Mouse (Mus musculus): ENCODE results near the gene Slc25a11. TPM values are rescaled to one million over a fixed set of nuclear protein-coding genes. Genes with fewer than 3 reads are reported as not detected.

The Slc25a11 gene
- polyA plus RNA-seq, 1 experiment from 2014 or later, result 221 TPM

GRCm38 (mm10) chr11:70671333-70672047, 24.2 kb upstream of the Slc25a11 start:
- peaks cover 11% of the 10 kb centered on the region for H3K36me3 ChIP-seq (ENCODE audit: control insufficient read depth, insufficient read depth, low read length)

GRCm38 (mm10) chr11:70670483-70670882, 23.2 kb upstream of the Slc25a11 start:
- Histone ChIP-seq H3K4me3 (ENCODE audit: low read depth, low read length) (peak overlapping the region; percentile 75), H3K27me3 (ENCODE audit: control insufficient read depth, insufficient read depth, low read length) (no peaks in the 10 kb centered on the region), H3K9me3 (replicated peaks; ENCODE audit: control insufficient read depth, low read length) (no peaks in the 10 kb centered on the region), H3K9ac (ENCODE audit: low read depth, low read length) (peak overlapping the region; percentile 89), H3K4me1 (ENCODE audit: control insufficient read depth, insufficient read depth, low read length) (peaks cover 18% of the 10 kb centered on the region), H3K36me3 (ENCODE audit: control insufficient read depth, insufficient read depth, low read length) (peaks cover 14% of the 10 kb centered on the region), H3K4me2 (peak overlapping the region; percentile 91), H3K27ac (ENCODE audit: low read depth, low read length) (peak overlapping the region; percentile 97)
- WGBS (ENCODE audit: insufficient replicate concordance), result 46% methylated on average over 14 of the region's 14 CpGs
- no peak for ATAC-seq (replicated peaks; ENCODE audit: insufficient number of reproducible peaks, low FRiP score, low TSS enrichment)

More at GRCm38 (mm10) chr11:70671333-70672047, 24.2 kb upstream of the Slc25a11 start:
- no peak for ATAC-seq (replicated peaks; ENCODE audit: insufficient number of reproducible peaks, low FRiP score, low TSS enrichment)
- Histone ChIP-seq H3K4me2 (peak overlapping the region; percentile 91; the same call in 1 of the 2 replicates), H3K4me3 (ENCODE audit: low read depth, low read length) (no peak overlapping the region), H3K4me1 (ENCODE audit: control insufficient read depth, insufficient read depth, low read length) (peaks cover 18% of the 10 kb centered on the region), H3K27me3 (ENCODE audit: control insufficient read depth, insufficient read depth, low read length) (no peaks in the 10 kb centered on the region), H3K9ac (ENCODE audit: low read depth, low read length) (0 out of 2 replicates have a peak overlapping the region, but pooled peaks have one; percentile 16), H3K27ac (ENCODE audit: low read depth, low read length) (no peak overlapping the region), H3K9me3 (replicated peaks; ENCODE audit: control insufficient read depth, low read length) (no peaks in the 10 kb centered on the region)
- 74% methylated on average over 16 of the region's 16 CpGs for WGBS (ENCODE audit: insufficient replicate concordance)

DNA sequence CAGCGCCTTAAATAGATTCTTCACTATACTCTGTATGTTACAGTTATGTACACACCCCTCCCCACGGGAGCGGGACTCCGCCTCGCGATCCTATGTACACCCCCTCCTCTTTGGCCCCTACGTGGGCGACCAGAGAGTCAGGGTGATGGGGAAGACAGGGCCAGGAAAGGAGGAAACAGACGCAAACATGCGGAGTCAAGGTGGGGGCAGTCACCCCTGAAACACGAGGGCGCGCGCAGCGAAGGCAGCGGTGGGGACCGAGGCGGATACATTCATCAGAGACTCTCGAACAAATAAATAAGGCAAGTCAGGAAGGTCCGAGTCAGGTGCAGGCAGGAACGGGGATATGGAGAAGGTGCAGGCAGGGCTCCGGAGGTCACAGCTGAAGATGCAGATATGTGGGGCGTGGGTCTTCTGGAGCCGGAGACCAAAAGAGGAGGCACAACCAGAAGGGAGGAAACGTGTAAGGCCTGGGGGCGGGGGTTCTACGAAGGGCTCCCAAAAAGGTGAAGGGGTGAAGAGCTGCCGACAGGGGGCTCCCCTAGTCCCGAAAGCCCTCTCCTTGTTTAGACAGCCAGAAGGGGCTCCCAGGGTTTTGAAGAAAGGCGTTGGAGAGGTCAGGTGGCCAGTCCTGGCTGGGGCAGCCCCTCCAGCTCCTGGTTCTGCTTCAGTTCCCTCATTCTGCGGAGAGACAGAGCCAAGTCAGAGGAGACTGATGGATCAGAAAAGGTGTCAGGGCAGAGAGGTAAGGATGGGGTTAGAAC, 22.5 kb upstream of the Slc25a11 start:
- Histone ChIP-seq H3K27ac (ENCODE audit: low read depth, low read length) (peak overlapping the region; percentile 97), H3K9me3 (replicated peaks; ENCODE audit: control insufficient read depth, low read length) (no peaks in the 10 kb centered on the region), H3K27me3 (ENCODE audit: control insufficient read depth, insufficient read depth, low read length) (no peaks in the 10 kb centered on the region), H3K4me2 (peak overlapping the region; percentile 91), H3K4me3 (ENCODE audit: low read depth, low read length) (peak overlapping the region; percentile 75), H3K36me3 (ENCODE audit: control insufficient read depth, insufficient read depth, low read length) (peaks cover 19% of the 10 kb centered on the region), H3K9ac (ENCODE audit: low read depth, low read length) (peak overlapping the region; percentile 89), H3K4me1 (ENCODE audit: control insufficient read depth, insufficient read depth, low read length) (peaks cover 18% of the 10 kb centered on the region)
- WGBS (ENCODE audit: insufficient replicate concordance), result under 1% methylated on average over 31 of the region's 31 CpGs
- peak; percentile 27 for ATAC-seq (replicated peaks; ENCODE audit: insufficient number of reproducible peaks, low FRiP score, low TSS enrichment)

- Histone ChIP-seq H3K36me3 (ENCODE audit: control insufficient read depth, insufficient read depth, low read length) (peaks cover 21% of the 10 kb centered on the region), H3K4me3 (ENCODE audit: low read depth, low read length) (peak within 1 kb of the TSS; percentile 75), H3K27ac (ENCODE audit: low read depth, low read length) (peak within 1 kb of the TSS; percentile 97), H3K4me1 (ENCODE audit: control insufficient read depth, insufficient read depth, low read length) (peaks cover 18% of the 10 kb centered on the region), H3K4me2 (peak within 1 kb of the TSS; percentile 91), H3K9ac (ENCODE audit: low read depth, low read length) (peak within 1 kb of the TSS; percentile 89), H3K27me3 (ENCODE audit: control insufficient read depth, insufficient read depth, low read length) (no peaks in the 10 kb centered on the region), H3K9me3 (replicated peaks; ENCODE audit: control insufficient read depth, low read length) (no peaks in the 10 kb centered on the region)
- peak; percentile 92 for ATAC-seq (replicated peaks; ENCODE audit: insufficient number of reproducible peaks, low FRiP score, low TSS enrichment)
- WGBS (ENCODE audit: insufficient replicate concordance), result under 1% methylated on average over 44 of the region's 44 CpGs
Measured at GRCm38 (mm10) chr11:70668771-70669505, 21.7 kb upstream of the Slc25a11 start, which contains the start of gene Spag7. Gene Spag7 (minus strand): TSS chr11:70669416.

DNA sequence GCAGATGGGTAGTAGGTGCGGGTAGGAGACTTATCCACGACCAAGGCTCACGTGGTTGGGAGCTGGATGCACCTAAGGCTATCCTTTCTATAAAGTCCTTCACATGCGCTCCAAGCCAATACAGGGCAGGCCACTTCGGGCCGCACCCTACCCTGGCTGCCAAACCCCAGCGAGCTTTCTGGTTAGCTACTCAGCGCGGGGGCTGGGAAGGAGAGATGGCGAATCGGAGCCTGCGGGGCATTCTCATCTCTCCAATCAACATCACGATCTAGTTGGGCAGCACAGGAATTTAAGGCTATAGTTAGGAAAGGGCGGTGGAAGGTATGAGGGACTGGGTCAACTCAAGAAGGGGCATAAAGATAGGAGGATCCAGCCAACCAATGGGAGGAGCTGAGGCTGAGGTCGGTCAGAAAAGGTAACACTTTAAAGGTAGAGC, 21.1 kb upstream of the Slc25a11 start:
- Histone ChIP-seq H3K4me1 (ENCODE audit: control insufficient read depth, insufficient read depth, low read length) (peaks cover 18% of the 10 kb centered on the region), H3K4me3 (ENCODE audit: low read depth, low read length) (peak overlapping the region; percentile 75), H3K4me2 (peak overlapping the region; percentile 91), H3K27ac (ENCODE audit: low read depth, low read length) (peak overlapping the region; percentile 97), H3K36me3 (ENCODE audit: control insufficient read depth, insufficient read depth, low read length) (peaks cover 23% of the 10 kb centered on the region), H3K27me3 (ENCODE audit: control insufficient read depth, insufficient read depth, low read length) (no peaks in the 10 kb centered on the region), H3K9ac (ENCODE audit: low read depth, low read length) (peak overlapping the region; percentile 68), H3K9me3 (replicated peaks; ENCODE audit: control insufficient read depth, low read length) (no peaks in the 10 kb centered on the region)
- under 1% methylated on average over 15 of the region's 15 CpGs for WGBS (ENCODE audit: insufficient replicate concordance)
- ATAC-seq (replicated peaks; ENCODE audit: insufficient number of reproducible peaks, low FRiP score, low TSS enrichment), result peak; percentile 46

DNA sequence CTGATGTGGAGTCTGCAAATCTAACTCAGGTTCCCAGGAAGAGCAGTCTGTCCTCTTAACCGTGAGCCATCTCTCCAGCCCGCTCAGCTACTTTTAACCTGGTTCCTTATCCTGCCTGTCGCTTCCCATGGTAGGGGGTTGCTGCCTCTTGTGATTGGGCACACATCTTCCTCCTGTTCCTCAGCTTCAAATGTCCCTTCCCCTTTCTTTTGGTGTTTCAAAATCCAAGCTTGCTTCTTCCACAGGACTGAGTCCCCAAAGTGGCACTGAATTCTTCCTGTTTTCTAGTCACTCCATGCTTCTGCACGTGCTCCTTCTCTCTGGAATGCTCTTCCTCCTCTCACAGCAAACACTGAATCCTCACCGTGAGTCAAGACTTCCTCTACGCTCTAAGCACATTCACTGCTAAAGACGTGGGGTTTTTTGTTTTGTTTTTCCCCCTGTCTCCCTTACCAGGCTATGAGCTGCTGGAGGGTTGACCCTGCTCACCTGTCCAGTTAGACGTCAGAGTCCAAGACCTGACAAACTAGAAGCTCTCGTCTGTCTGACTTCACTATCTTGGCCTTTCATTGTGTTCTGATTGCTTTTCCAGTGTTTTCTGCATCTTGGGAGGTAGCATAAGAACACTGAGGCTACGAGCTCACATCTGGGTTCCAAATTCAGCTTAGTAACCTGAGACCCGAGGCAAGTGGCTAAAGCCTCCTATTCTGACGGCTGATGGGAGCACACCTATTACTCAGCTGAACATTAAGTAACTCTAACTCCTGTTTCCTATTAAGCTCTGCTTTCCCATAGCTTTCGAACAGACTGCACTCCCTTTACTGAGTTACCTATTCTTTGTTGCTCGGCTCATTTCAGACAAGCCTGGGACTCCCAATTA, 20.2 kb upstream of the Slc25a11 start:
- H3K27ac ChIP-seq (ENCODE audit: low read depth, low read length), result peak overlapping the region; percentile 97
- ATAC-seq (replicated peaks; ENCODE audit: insufficient number of reproducible peaks, low FRiP score, low TSS enrichment), result no peak
- H3K9me3 ChIP-seq (replicated peaks; ENCODE audit: control insufficient read depth, low read length), result no peaks in the 10 kb centered on the region
- WGBS (ENCODE audit: insufficient replicate concordance), result 75% methylated on average over 14 of the region's 14 CpGs
- peak overlapping the region; percentile 91 for H3K4me2 ChIP-seq
- H3K27me3 ChIP-seq (ENCODE audit: control insufficient read depth, insufficient read depth, low read length), result no peaks in the 10 kb centered on the region
- H3K36me3 ChIP-seq (ENCODE audit: control insufficient read depth, insufficient read depth, low read length), result peaks cover 30% of the 10 kb centered on the region
- H3K9ac ChIP-seq (ENCODE audit: low read depth, low read length), result peak overlapping the region; percentile 68
- peaks cover 18% of the 10 kb centered on the region for H3K4me1 ChIP-seq (ENCODE audit: control insufficient read depth, insufficient read depth, low read length)
- peak overlapping the region; percentile 75 for H3K4me3 ChIP-seq (ENCODE audit: low read depth, low read length)

- H3K27ac ChIP-seq (ENCODE audit: low read depth, low read length), result no peak overlapping the region
- no peak for ATAC-seq (replicated peaks; ENCODE audit: insufficient number of reproducible peaks, low FRiP score, low TSS enrichment)
Measured at GRCm38 (mm10) chr11:70666687-70667086, 19.4 kb upstream of the Slc25a11 start.

More at GRCm38 (mm10) chr11:70666687-70667086, 19.4 kb upstream of the Slc25a11 start:
- H3K4me1 ChIP-seq (ENCODE audit: control insufficient read depth, insufficient read depth, low read length), result peaks cover 13% of the 10 kb centered on the region
- H3K4me3 ChIP-seq (ENCODE audit: low read depth, low read length), result no peak overlapping the region
- no peaks in the 10 kb centered on the region for H3K9me3 ChIP-seq (replicated peaks; ENCODE audit: control insufficient read depth, low read length)
- H3K36me3 ChIP-seq (ENCODE audit: control insufficient read depth, insufficient read depth, low read length), result peaks cover 29% of the 10 kb centered on the region
- no peaks in the 10 kb centered on the region for H3K27me3 ChIP-seq (ENCODE audit: control insufficient read depth, insufficient read depth, low read length)
- no peak overlapping the region for H3K4me2 ChIP-seq
- peak overlapping the region; percentile 10; the same call in 1 of the 2 replicates for H3K9ac ChIP-seq (ENCODE audit: low read depth, low read length)
- 92% methylated on average over 8 of the region's 8 CpGs for WGBS (ENCODE audit: insufficient replicate concordance)

Data from heart, embryonic 11.5 days (tissue).